Mouse (Mus musculus) adrenal gland, postnatal 10 days (tissue): ENCODE data around the gene 2310011J03Rik. TPM values are rescaled to one million over a fixed set of nuclear protein-coding genes. Genes with fewer than 3 reads are reported as not detected.

Source experiments
- DNase-seq: peaks from one replicate; pipeline ENCODE4 v3.0.0; 2021; ENCODE audit warnings: mixed read lengths
- total RNA-seq, 2 experiments: library from RNA; stranded (reverse); gene quantifications; 2 replicates each; pipeline ENCODE4 v1.2.3; 2021

2310011J03Rik gene
- total RNA-seq, 2 experiments from 2014 or later, result 24.0 to 26.7 TPM

- DNase-seq, result no peak
These were observed 4.0 kb downstream of the 2310011J03Rik start for GRCm38 (mm10) chr10:80316359-80316781.

GRCm38 (mm10) chr10:80315315-80315714 lies 5.0 kb downstream of the 2310011J03Rik start:
- DNase-seq, result no peak

- DNase-seq, result no peak
These were observed 5.8 kb downstream of the 2310011J03Rik start for GRCm38 (mm10) chr10:80314494-80315001.

GRCm38 (mm10) chr10:80313627-80314201 lies 6.6 kb downstream of the 2310011J03Rik start:
- DNase-seq, result no peak

GRCm38 (mm10) chr10:80312586-80313504 lies 7.5 kb downstream of the 2310011J03Rik start:
- DNase-seq, result no peak

- no peak for DNase-seq
These were observed 8.8 kb downstream of the 2310011J03Rik start for GRCm38 (mm10) chr10:80311560-80311959.

GRCm38 (mm10) chr10:80304862-80305261 lies 15.5 kb downstream of the 2310011J03Rik start:
- DNase-seq, result peak; percentile 49

DNA sequence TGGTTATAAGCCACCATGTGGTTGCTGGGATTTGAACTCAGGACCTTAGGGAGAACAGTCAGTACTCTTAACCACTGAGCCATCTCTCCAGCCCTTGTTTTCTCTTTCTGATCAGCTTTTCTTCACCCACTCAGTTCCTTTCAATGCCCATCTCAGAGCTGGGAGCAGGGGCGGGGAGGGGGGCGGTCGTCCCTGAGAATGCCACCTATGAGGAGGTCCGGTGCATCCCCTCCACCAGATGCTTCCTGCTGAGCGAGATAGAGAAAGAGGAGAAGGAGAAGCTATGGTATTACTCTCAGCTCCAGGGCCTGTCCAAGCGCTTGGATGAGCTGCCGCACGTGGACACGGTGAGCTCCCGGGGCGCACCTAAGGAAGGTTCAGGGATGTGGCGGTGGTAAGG lies 15.9 kb downstream of the 2310011J03Rik start:
- no peak for DNase-seq

GRCm38 (mm10) chr10:80302471-80302881 lies 17.9 kb downstream of the 2310011J03Rik start:
- peak; percentile 85 for DNase-seq

DNA sequence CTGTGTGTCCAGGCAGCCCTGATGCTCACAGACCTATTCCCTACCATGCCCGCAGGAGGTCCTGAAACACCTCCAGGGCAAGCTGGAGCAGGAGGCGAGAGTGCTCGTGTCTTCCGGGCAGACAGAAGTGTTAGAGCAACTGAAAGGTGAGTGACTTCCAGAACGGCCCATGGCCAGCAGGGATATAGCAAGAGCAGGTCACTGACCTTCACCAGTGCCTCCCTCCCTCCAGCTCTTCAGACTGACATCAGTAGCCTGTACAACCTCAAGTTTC lies 18.3 kb downstream of the 2310011J03Rik start:
- no peak for DNase-seq

- no peak for DNase-seq
These were observed 18.9 kb downstream of the 2310011J03Rik start for GRCm38 (mm10) chr10:80301256-80302081.

- no peak for DNase-seq
These were observed 19.6 kb downstream of the 2310011J03Rik start for GRCm38 (mm10) chr10:80300672-80301181.

- no peak for DNase-seq
These were observed 20.5 kb downstream of the 2310011J03Rik start for GRCm38 (mm10) chr10:80299824-80300223.

DNA sequence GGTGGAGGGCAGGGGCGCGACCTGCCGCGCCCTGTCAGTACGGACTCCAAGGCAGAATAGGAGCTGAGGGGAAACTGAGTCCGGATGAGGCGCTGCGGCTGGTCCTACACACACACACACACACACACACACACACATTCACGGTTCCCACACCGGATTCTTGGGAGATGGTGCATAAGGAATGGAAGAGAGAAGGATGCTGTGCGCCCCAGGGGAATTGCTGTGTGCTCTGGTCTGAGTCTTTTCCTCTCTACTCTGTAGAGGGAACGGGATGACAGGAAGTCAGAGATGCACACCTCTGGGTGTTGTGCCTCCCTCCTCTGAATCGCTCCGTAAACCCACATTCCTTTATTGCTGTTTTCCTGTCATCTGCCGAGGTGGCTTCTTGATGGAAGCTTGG lies 21.0 kb downstream of the 2310011J03Rik start:
- DNase-seq, result no peak

DNA sequence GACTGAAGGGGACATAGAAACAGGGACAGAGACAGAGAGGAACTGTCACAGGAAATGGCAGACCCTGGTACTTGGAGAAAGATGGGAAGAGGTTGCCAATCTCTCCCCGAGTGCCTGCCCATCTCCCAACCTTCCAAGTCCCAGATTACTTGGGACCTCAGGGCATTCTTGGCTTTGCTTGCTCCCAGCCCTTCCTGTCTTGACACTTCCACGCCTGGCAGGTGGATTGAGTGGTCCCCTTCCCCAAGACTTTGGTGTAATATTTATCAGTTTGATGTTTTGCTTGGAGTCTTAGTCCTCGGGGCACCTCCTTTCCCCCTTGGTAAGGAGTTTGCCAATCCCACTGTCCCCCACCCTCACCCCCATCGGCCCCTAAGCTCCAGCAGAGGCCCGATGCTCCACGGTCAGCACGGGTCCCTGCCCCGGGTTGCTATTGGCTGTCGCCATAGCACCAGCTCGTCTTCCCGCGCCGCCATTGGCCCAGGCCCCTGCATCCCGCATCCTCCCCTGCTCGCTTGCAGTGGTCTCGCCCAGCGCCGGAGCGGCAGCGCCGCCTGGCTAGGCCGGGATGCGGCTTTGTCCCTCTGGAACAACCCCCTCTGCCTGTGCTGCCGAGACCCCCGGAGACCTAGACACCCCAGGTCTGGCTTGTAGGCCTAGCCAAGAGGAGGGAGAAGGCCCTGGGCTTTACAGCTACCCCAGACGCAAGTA lies 21.6 kb downstream of the 2310011J03Rik start:
- DNase-seq, result peak; percentile 67

GRCm38 (mm10) chr10:80297526-80298133 lies 22.7 kb downstream of the 2310011J03Rik start:
- no peak for DNase-seq

DNA sequence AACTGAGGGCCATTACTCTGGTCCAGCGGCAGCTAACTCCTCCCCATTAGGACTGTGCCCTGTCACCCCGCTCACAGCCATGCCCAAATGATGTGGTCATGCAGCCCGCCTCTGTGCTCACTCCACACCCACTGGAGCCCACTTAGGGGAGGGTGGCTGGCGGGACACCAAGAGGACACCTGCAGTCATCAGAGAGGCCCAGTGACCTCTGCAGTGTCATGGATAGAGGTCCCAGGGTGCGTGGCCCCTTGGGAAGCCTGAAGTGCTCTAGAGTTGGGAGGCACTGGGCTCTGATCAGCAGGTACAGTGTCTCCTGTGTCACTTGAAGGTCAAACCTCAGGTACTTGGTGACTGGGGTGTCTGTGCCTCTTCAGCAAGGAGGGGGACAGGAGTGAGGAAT lies 23.5 kb downstream of the 2310011J03Rik start:
- no peak for DNase-seq

GRCm38 (mm10) chr10:80295618-80296425 lies 24.5 kb downstream of the 2310011J03Rik start, which contains the start of gene Apc2:
TSS of gene Apc2 (plus strand) at chr10:80295977.
- peak; percentile 76 for DNase-seq

GRCm38 (mm10) chr10:80294788-80295303 lies 25.5 kb downstream of the 2310011J03Rik start:
- DNase-seq, result no peak

GRCm38 (mm10) chr10:80294311-80294710 lies 26.0 kb downstream of the 2310011J03Rik start:
- no peak for DNase-seq
